Mouse (Mus musculus) lung, postnatal 25 days (tissue): Measurements from ENCODE around the gene Cyp1a2.

Experiments
- DNase-seq: peaks from one replicate; pipeline ENCODE4 v3.0.0; 2022; ENCODE audit warnings: low spot score

The Cyp1a2 gene

DNA sequence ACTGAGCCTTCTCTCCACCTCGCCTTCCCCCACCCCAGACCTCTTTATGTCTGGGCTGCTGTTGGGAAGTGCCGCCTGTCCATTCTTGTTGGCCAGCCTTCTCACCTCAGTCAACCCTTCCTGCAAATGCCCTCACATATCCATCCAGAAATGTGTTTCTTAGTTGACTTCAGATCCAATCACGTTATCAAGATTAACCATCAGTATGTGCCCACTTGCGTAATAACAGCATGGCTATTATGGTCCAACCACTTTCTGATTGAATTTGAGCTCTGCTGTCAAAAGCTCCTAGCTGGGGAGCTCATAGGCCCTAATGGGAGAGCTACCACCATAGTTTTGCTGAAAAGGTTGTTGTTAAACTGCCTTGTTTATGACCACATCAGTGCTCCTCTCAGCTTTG lies 12.5 kb downstream of the Cyp1a2 start:
- no peak for DNase-seq

DNA sequence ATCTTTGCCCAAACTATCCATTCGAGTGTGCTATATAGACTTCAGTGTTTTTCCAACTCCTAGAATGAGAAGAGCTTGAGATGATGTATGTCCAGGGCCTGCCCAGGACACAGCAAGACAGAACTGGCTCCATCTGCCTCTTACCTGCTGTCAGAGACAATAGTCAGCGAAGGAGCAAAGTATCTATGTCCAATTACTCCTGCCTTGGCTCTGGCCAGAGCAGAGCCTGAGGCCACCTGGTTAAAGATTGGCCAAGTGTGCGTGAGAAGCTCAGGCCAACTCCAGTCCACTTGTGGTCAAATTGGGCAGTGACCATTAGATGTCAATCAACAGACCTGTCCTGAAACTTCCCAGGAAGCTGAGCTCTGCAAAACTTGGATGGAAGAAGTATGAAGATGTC lies 13.9 kb downstream of the Cyp1a2 start:
- DNase-seq = no peak

DNA sequence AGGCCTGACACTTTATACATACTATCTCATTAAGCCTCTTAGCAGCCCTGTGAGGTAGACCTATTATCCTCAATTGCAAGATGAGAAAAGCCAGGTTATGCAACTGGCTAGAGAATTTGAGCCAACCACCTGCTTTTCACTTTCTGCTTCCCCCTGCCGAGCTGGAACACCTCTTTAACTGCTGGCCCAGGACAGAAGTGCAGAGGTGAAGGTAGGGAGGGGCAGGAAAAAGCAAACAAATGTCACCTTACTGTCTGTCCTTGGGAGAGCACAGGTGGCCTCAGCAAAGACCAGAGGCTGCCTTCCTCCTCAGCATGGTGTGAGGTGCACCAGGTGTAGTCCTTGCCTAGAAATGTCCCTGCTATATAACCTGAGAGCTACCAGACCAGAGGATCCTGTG lies 15.2 kb downstream of the Cyp1a2 start:
- no peak for DNase-seq

DNA sequence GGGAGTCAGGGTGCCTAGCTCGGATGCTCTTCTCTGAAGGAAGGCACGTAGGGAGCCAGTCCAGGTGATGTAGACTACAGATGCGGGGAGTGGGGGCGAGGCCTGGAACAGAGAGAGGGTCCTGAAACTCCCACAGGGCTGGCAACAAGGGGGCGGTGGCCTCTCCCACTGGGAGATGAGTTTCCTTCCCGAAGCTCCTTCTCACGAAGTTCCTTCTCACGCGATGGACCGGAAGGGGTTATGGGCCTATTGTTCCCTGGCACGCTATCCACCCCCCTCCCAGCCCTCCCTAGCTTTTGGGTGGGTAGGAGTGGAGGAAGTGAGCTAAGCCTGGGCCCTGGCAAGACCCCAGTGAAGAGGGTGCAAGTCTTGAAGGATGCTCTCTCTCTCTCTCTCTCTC lies 15.7 kb downstream of the Cyp1a2 start:
- DNase-seq = peak; percentile 72

DNA sequence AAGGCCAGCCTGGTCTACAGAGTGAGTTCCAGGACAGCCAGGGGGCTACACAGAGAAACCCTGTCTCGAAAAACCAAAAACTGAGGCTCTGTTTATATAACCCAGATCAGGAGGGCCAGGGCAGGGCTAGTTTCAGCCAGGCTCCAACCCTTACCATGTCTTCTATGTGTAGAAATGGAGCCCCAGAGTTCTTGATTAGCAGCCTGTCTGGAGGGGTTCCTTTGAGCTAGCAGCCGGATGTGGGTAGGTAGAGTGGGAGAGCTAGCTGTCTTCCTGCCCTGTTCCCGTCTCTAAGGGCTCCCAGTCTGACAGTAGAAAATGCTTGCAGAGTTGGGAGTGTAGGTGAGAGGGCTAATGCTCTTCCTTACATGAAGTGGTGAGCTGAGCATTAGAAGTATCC lies 16.4 kb downstream of the Cyp1a2 start:
- DNase-seq = no peak

DNA sequence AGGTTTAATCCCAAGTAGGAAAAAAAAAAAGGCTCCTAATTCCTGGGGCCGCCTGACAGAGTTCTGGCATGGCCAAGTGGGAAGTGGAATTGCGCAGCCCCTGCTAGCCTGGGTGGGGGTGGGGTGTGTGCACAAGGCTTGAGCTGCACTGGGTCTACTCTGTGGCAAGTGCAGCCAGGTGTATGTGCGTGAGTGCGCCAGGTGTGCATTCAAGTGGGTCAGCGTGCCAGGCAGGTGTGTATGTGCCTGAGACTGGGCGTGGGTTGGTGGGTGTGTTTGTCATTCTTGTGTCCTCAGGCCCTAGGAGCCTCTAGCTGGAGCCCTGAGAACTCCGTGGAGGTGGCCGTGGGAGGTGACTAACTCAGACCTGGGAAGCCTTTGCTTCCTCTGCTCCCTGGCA lies 17.0 kb downstream of the Cyp1a2 start:
- DNase-seq = no peak

DNA sequence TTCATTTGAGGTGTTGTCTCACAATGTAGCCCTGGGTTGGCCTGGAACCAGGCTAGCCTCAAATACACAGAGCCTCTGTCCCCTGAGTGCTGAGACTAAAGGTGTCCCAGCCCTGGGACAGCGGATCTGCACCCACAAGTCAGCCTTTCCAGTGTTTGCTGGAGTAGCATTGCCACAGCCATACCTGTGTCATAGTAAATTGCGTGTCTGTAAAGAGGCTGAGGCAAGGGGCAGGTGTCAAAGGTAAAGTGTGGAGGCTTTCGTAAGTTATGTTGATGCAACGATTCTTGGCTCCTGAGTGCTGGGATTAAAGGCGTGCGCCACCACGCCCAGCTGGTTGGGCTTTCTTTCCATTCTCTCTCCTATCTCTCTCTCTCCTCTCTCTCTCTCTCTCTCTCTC lies 18.9 kb downstream of the Cyp1a2 start:
- DNase-seq = no peak

DNA sequence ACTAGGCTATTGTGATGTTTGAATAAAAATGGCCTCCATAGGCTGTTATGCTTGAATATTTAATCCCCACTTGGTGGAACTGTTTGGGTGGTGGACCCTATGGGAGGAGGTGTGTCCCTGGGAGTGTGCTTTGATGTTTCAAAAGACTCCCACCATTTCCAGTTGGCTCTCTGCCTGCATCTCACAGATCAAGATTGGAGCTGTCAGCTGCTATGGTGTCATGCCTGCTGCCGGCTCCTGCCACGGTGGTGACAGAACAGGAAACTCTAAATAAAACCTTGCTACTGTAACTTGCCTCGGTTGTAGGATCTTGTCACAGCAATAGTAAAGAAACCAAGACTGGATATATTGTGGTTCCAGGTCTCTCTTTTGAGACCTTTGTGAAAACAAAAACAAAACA lies 22.0 kb downstream of the Cyp1a2 start:
- DNase-seq = no peak

DNA sequence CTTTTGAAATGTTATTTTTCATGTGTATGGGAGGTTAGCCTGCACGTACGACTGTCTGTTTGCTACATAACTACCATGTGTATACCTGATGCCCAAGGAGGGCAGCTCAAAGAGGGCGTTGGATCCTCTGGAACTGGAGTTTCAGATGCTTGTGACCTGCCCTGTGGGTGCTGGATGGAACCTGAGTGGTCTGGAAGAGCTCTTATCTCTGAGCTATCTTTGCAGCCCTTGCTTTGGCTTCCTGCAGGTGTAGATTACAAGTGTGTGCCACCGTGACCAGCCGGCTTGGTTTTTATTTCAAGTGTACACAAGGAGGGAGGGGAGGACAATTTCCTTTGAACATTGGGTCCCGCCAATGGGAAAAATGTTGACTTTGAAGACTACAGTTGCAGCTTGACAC lies 23.0 kb downstream of the Cyp1a2 start:
- no peak for DNase-seq

DNA sequence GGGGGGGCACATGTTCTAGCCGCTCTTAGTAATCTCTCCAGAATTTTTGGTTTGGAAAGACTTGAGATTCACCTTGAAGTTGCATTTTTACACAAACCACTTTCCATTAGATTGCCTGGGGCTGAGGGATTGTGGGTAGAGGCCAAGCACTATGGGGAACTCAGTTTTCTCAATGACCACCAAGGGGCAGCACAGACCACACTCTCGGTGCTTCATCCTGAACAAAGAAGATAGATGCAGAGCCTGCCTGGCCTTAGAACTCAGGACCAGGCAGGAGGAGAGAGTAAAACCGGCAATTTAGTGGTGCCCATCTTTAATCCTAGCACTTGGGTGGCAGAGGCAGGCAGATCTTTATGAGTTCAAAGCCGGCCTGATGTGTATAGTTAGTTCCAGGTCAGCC lies 23.7 kb downstream of the Cyp1a2 start:
- peak; percentile 85 for DNase-seq

DNA sequence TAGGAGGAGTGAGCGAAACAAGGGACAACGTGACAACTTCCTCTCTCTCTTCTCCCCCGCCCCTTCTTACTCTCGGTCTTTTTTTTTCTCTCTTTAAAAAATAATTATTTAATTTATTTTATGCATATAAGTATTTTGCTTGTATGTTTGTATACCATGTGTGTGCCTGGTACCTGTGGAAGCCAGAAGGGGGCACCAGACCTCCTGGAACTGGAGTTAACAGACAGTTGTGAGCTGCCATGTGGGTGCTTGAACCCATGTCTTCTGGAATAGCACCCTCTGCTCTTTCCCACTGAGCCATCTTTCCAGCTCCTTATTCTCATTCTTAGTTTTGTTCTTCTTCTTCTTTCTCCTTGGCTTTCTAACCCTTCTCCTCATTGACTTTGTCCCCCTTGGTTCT lies 24.5 kb downstream of the Cyp1a2 start:
- no peak for DNase-seq

DNA sequence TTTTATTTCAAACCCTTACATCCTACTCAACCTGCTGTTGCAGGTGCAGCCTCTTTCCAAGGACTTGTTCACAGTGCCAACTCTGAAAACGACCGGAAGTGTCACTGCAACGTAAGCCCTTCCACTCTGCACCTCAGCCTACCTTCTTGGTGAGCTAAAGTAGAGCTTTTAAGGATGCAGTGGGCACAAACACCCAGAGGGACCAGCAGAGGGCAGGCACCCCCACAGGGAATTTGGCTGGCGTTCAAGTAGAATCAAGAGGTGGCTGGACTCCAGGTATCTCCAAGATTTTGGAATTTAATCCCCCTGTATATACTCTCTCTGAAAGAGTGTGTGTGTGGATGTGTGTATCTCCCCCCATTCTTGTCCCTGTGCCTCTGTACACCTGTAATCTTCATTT lies 25.7 kb downstream of the Cyp1a2 start:
- DNase-seq = no peak

DNA sequence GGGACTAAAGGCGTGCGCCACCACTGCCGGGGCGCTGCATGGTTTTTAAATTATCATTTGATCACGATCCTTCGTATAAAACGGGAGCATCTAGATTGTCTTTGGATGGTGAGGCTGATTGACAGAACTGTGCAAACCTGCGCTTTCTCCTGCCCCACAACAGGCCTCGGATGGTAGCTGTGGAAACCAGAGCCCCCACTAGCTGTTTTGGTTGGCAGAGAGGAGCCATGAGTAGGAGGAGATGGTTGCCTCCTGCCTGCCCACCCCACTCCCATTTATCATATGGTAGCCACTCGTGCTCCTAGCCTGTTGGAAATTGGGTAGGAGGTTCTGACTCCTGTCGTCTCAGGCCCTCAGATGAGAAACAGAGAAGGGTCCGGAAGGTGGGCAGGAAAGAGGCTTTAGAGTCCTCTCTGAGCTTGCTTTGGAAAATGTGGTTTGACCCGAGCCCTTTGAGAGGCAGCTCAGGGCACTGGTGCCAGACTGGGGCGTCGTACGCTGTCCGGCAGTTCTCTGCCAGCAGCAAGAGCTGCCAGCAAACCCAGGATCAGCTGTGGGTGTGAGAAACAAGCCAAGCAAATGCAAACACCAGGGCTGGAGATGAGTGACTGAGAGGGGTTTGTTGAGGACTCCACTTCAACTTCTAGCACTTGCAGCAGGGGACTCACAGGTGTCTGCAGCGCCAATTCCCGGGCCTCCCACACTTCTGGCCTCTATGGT lies 26.7 kb downstream of the Cyp1a2 start:
- no peak for DNase-seq

DNA sequence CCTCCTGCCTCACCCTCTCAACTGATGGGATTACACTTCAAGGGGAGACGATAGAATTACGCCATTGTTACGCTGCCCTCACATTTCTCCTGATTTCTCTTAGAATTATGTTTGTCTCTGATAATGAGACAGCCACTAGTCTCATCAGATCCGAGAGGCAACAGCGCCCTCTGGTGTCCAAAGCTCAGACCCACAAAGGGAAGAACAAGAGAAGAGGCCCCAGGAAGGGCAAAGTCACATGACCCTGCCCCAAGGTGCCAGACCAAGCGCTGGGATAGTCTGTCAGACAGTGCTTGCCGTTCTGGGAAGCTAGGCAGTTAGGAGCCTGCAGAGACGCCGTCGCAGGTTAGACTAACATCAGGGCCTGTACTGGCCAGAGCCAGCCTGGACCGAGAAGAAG lies 27.8 kb downstream of the Cyp1a2 start:
- DNase-seq = peak; percentile 94

DNA sequence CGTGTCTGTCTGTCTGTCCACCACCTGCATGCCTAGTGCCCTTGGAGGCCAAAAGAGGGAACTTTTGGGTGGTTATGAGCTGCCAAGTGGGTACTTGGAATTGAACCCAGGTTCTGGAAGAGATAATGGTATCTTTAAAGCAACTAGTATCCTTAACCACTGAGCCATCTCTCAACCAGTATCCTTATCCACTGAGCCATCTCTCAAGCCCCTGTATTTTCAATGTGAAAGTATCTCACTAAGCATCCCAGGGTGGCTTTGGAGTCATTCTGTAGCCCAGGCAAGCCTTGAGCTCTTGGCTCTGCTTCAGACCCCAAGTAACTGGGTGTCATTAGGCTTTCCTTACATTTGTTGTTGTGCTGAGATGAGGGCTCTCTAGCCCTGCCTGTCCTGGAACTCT lies 28.5 kb downstream of the Cyp1a2 start:
- DNase-seq = no peak

DNA sequence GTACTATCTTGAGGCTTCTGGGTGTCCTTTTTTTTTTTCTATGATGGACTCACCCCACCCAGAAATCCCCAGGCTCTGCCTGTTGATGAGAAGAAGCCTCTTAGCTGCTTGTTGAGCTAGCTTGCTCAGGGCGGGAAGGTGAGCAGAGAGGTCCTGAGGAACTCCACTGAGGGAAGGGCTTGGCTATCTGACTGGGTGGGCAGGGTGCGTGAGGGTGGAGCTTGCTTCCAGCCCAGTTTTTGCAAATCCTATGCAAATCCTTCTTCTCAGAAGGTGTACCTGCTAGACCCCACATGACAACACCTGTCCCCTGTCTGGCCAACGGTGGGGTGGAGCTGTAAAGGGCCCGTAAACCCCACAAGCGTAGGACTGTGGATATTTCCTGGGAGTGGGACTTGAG lies 30.2 kb downstream of the Cyp1a2 start, which contains the start of gene Csk:
Csk (minus strand) TSS at position 349 of the 400 bp plus-strand sequence.
- no peak for DNase-seq

DNA sequence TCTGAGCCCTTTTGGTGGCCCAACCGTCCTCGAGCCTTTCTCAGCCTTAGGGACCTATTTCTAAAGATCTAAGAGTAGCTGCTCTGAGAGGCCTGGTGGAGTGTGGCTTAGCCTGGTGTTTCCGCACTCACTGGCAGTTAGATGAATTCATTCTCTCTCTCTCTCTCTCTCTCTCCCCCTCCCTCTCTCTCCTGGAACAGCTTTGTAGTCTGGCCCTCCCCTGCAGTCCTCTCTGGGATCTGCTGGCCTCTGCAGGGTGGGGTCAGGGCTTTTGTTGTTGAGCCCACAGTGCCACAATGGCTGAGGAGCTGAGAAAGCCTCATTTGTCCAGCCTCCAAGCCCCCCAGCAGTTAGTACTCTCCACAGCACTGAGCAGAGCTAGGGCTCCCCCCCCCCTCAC lies 30.6 kb downstream of the Cyp1a2 start:
- no peak for DNase-seq

DNA sequence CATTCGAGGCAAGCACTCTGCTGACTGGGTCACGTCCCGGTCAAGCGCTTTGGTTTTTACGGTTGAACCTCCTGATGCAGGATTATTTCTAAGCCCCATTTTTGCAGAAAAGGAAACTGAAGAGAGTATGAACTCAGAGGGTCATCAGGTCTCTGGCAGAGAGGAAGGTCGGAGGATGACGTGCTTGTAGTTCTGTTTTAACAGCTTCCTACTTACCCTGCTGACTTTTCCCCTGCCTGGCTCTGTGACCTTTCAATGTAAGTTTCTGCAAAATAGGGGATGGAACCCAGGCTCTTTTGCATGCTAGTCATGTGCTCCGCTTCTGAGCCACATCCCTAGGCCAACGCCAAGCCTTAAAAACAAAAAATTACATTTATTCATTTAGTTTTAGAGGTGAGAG lies 31.2 kb downstream of the Cyp1a2 start:
- no peak for DNase-seq

DNA sequence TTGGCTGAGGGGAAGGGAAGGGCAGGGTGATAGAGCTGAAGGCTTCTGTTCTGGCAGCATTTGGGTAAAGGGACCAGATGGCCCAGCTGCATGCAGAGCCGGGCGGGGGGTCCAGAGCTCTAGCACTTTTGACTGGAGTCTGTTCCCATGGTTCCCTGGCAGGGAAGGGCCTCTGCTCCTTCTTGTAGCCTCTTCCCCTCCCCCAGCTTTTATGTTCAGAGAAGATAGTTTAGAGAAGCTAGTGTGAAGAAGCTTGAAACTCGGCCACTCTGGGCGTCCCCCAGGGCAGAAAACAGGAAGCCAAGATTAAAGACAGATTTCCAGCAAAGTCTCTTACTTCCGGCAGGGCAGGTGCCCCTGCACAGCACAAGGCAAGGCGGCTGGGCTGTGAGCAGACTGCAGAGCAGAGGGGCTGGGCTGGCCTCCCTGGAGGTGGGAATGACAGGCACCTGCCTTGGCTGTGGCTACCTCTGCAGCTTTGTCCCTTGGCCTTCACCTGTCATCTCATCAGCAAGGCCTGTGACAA lies 32.7 kb downstream of the Cyp1a2 start:
- peak; percentile 57 for DNase-seq

DNA sequence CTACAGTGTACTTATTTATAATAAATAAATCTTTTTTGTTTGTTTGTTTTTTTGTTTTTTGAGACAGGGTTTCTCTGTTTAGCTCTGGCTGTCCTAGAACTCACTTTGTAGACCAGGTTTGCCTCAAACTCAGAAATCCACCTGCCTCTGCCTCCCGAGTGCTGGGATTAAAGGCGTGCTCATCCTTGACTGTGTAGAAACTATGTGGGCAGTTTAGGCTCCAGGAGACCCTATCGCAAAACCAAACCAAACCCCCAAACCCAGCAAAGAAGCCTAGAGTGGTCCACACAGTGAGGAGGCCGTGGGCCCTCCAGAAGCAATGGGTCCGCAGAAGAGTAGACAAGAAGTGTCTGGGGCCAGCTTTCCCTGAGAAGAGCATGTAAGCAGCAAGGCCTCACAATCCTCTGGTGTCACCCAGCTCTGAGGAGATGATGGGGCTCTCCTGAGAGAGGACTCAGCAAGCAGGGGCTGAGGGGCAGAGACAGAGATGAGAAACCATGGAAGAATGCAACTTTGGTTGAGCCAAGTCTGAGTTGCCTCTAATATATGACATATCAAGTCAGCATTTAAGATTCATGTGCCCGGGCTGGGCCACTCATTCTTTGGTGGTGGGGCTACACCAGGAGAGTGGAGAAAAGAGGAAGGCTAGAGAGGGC lies 33.2 kb downstream of the Cyp1a2 start:
- DNase-seq = no peak

DNA sequence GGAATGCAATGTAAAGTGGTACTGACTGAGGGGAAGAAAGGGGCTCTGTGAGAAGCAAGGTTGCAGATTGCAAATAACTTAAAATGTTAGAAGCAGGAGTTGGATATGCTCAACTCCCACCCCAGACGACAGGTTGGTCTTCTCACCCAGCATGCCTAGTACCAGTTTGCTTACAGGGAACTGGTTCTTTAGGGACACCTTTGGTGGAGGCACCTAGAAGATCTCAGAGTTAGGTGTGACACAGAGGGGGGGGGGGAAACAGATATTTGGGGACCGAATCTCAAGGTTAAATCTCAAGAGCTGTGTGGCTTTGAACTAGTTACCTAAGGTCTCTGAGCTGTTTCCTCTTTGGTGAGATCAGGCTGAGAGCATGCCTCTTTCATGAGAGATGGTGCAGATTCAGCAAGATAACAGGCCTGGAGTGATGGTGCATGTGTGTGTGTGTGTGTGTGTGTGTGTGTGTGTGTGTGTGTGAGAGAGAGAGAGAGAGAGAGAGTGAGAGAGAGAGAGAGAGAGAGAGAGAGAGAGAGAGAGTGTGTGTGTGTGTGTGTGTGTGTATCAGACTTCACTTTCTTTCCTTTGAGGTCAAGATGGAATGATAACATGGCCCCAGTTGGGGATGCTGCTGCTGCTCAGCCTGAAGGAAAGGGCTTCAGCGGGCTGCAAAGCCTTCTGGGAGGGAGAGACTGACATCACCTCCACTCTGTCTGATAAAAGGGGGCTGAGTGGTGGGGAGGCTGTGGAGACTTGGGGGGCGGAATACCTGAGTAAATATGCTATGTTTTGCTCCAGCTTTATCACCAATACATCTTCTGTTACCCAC lies 36.0 kb downstream of the Cyp1a2 start:
- DNase-seq = no peak

DNA sequence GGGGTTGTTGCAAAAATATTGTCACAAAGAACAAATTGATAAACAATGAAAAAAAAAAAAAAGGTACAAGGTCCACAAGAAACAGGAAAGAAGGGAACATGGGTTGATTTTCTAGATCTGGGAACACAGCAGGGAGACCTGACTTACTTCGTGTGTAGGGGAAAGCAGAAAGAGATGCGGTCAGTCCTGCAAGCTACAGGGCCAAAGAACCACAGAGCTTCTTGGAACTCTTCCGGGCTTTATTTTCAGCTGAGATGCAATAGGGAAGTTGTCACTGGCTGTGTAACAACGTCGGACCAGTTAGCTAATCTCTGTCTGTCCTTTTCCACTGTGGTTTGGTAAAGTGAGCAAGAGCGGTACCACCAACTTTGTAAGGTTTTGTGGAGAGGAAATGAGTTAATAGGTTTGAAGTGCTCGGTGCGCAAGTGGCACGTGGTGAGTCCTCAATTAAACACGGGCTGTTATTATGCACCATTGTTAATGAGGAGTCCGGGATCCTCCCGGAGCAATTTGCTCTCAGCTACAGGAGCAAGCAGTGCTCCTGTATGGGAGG lies 36.9 kb downstream of the Cyp1a2 start:
- peak; percentile 66 for DNase-seq
